Mouse (Mus musculus) kidney, adult 11 months (tissue): ENCODE results near the gene Rcn2.
"Not testable (repeated sequence)": the region's sequence is repeated elsewhere in the genome, so short reads cannot be mapped to it uniquely, and the experiment has no call there.

ENCODE experiments used
- DNase-seq: peaks from one replicate; pipeline ENCODE4 v3.0.0; 2022

The Rcn2 gene

GRCm38 (mm10) chr9:56041372-56042180 is at the start of gene Rcn2:
Gene Rcn2 (plus strand): TSS chr9:56041845.
- DNase-seq = peak; percentile 94

- not testable (repeated sequence) for DNase-seq
These were observed 37.0 kb upstream of the Rcn2 start for GRCm38 (mm10) chr9:56004679-56005078.

GRCm38 (mm10) chr9:56010450-56010849 is 31.2 kb upstream of the Rcn2 start, which contains the start of gene 4930563M21Rik:
Gene 4930563M21Rik (minus strand): TSS chr9:56010550.
- DNase-seq = no peak

- no peak for DNase-seq
These were observed 16.9 kb upstream of the Rcn2 start for GRCm38 (mm10) chr9:56024772-56025171.

GRCm38 (mm10) chr9:56027292-56027691 is 14.4 kb upstream of the Rcn2 start:
- no peak for DNase-seq

- DNase-seq = no peak
These were observed 9.4 kb upstream of the Rcn2 start for GRCm38 (mm10) chr9:56032219-56032618.

- DNase-seq = no peak
These were observed 556 bp downstream of the Rcn2 start for GRCm38 (mm10) chr9:56042181-56042621.

GRCm38 (mm10) chr9:56053796-56054195 is 12.2 kb downstream of the Rcn2 start:
- peak; percentile 61 for DNase-seq

- no peak for DNase-seq
These were observed 14.5 kb downstream of the Rcn2 start for GRCm38 (mm10) chr9:56056147-56056546.

- no peak for DNase-seq
These were observed 20.7 kb downstream of the Rcn2 start for GRCm38 (mm10) chr9:56062336-56062735.

- DNase-seq = no peak
These were observed 23.4 kb downstream of the Rcn2 start for GRCm38 (mm10) chr9:56065011-56065410.

- no peak for DNase-seq
These were observed 26.3 kb downstream of the Rcn2 start for GRCm38 (mm10) chr9:56067964-56068363.

GRCm38 (mm10) chr9:56068630-56069029 is 27.0 kb downstream of the Rcn2 start:
- DNase-seq = no peak

- DNase-seq = no peak
These were observed 31.2 kb downstream of the Rcn2 start for GRCm38 (mm10) chr9:56072861-56073260.

GRCm38 (mm10) chr9:56074863-56075262 is 33.2 kb downstream of the Rcn2 start:
- no peak for DNase-seq

GRCm38 (mm10) chr9:56075264-56075663 is 33.6 kb downstream of the Rcn2 start:
- peak; percentile 75 for DNase-seq

- peak; percentile 29 for DNase-seq
These were observed 34.4 kb downstream of the Rcn2 start for GRCm38 (mm10) chr9:56075901-56076620.

- DNase-seq = no peak
These were observed 37.9 kb downstream of the Rcn2 start for GRCm38 (mm10) chr9:56079587-56079986.

- no peak for DNase-seq
These were observed 44.9 kb downstream of the Rcn2 start for GRCm38 (mm10) chr9:56086524-56086923.

- DNase-seq = peak; percentile 59
These were observed 48.3 kb downstream of the Rcn2 start, which contains the start of gene Pstpip1 for GRCm38 (mm10) chr9:56089778-56090520. Gene Pstpip1 (plus strand): TSS chr9:56089962.

- no peak for DNase-seq
These were observed 49.0 kb downstream of the Rcn2 start for GRCm38 (mm10) chr9:56090546-56091225.

GRCm38 (mm10) chr9:56092102-56092501 is 50.5 kb downstream of the Rcn2 start:
- DNase-seq = no peak
